Mouse (Mus musculus) hindbrain, embryonic 16.5 days (tissue): ENCODE data around the gene Mb. TPM values are rescaled to one million over a fixed set of nuclear protein-coding genes. Genes with fewer than 3 reads are reported as not detected.

Source experiments
- ATAC-seq: fragments of 200-750 bp; cut with Nextera tagmentation; 2 replicates; pipeline ENCODE4 v1.8.0; 2017; ENCODE audit warnings: moderate TSS enrichment, moderate library complexity
- H3K27ac ChIP-seq: fragments of 300-500 bp; sonication (generic); 2 replicates; pipeline ENCODE4 v1.5.1; 2014; ENCODE audit warnings: low read depth, mild to moderate bottlenecking, control low read depth, low read length, moderate library complexity
- H3K27me3 ChIP-seq: fragments of 300-500 bp; sonication (generic); replicated peaks from 2 replicates; pipeline ENCODE4 v1.6.1; 2014; ENCODE audit warnings: low read length; ENCODE audit not compliant: control insufficient read depth, insufficient read depth
- H3K36me3 ChIP-seq: fragments of 300-500 bp; sonication (generic); 2 replicates; pipeline ENCODE4 v1.6.1; 2014; ENCODE audit warnings: mild to moderate bottlenecking, low read length, moderate library complexity, mixed read lengths; ENCODE audit not compliant: control insufficient read depth, insufficient read depth
- H3K4me1 ChIP-seq: fragments of 300-500 bp; sonication (generic); 2 replicates; pipeline ENCODE4 v1.6.1; 2014; ENCODE audit warnings: low read depth, low read length; ENCODE audit not compliant: control insufficient read depth, insufficient read depth
- H3K4me2 ChIP-seq: fragments of 300-500 bp; sonication (generic); 2 replicates; pipeline ENCODE4 v1.6.1; 2014; ENCODE audit warnings: mild to moderate bottlenecking, low read length, control low read depth, moderate library complexity
- H3K4me3 ChIP-seq: fragments of 300-500 bp; sonication (generic); 2 replicates; pipeline ENCODE4 v1.5.1; 2014; ENCODE audit warnings: mild to moderate bottlenecking, low read length, control low read depth, moderate library complexity
- H3K9ac ChIP-seq: fragments of 300-500 bp; sonication (generic); 2 replicates; pipeline ENCODE4 v1.6.1; 2014; ENCODE audit warnings: low read depth, mild to moderate bottlenecking, control low read depth, low read length, moderate library complexity
- H3K9me3 ChIP-seq: fragments of 300-500 bp; sonication (generic); 2 replicates; pipeline ENCODE4 v1.6.1; 2014; ENCODE audit warnings: mild to moderate bottlenecking, low read length, moderate library complexity; ENCODE audit not compliant: control insufficient read depth
- WGBS: fragments of 180-500 bp; shearing (Covaris S2); extraction: QIAGEN DNeasy Blood & Tissue Kit; methylation state at CpG from one replicate; pipeline ENCODE4 v1.1.7; 2014; 5-methylcytosine and 5-hydroxymethylcytosine counted together
- polyA plus RNA-seq: library from polyadenylated mRNA; unstranded; fragments of >200 nt; fragmentation: Nextera tagmentation; extraction: Ambion mirVana; gene quantifications from 2 replicates; pipeline ENCODE4 v1.2.1, GENCODE M21; 2015

Gene Mb
- polyA plus RNA-seq, 1 experiment from 2014 or later: 0.81 TPM

GRCm38 (mm10) chr15:77037278-77038161 is 12.9 kb downstream of the Mb start:
- H3K9ac ChIP-seq: 0 out of 2 replicates have a peak overlapping the region, but pooled peaks have one; percentile 6
- WGBS: 30% methylated on average over 10 of the region's 11 CpGs
- H3K27me3 ChIP-seq: no peaks in the 10 kb centered on the region
- H3K27ac ChIP-seq: peak overlapping the region; percentile 78
- H3K9me3 ChIP-seq: no peaks in the 10 kb centered on the region
- peak; percentile 76 for ATAC-seq
- peaks cover 13% of the 10 kb centered on the region for H3K4me1 ChIP-seq
- H3K4me3 ChIP-seq: no peak overlapping the region
- H3K36me3 ChIP-seq: no peaks in the 10 kb centered on the region
- H3K4me2 ChIP-seq: no peak overlapping the region

GRCm38 (mm10) chr15:77036989-77037277 is 13.5 kb downstream of the Mb start:
- Histone ChIP-seq H3K27me3 (no peaks in the 10 kb centered on the region), H3K9ac (peak overlapping the region; percentile 14; the same call in 1 of the 2 replicates), H3K9me3 (no peaks in the 10 kb centered on the region), H3K36me3 (no peaks in the 10 kb centered on the region), H3K27ac (peak overlapping the region; percentile 78), H3K4me2 (no peak overlapping the region), H3K4me1 (peaks cover 13% of the 10 kb centered on the region), H3K4me3 (no peak overlapping the region)
- WGBS: 64% methylated on average over 2 of the region's 2 CpGs
- ATAC-seq: no peak; the same call in 1 of the 2 replicates

- ATAC-seq: peak; percentile 77
- H3K36me3 ChIP-seq: no peaks in the 10 kb centered on the region
- H3K27ac ChIP-seq: peak overlapping the region; percentile 78
- no peaks in the 10 kb centered on the region for H3K9me3 ChIP-seq
- 78% methylated on average over 11 of the region's 11 CpGs for WGBS
- no peak overlapping the region for H3K4me2 ChIP-seq
- H3K4me1 ChIP-seq: peaks cover 13% of the 10 kb centered on the region
- no peaks in the 10 kb centered on the region for H3K27me3 ChIP-seq
- H3K9ac ChIP-seq: peak overlapping the region; percentile 14; the same call in 1 of the 2 replicates
- no peak overlapping the region for H3K4me3 ChIP-seq
Measured at GRCm38 (mm10) chr15:77036320-77036988, 14.0 kb downstream of the Mb start.

DNA sequence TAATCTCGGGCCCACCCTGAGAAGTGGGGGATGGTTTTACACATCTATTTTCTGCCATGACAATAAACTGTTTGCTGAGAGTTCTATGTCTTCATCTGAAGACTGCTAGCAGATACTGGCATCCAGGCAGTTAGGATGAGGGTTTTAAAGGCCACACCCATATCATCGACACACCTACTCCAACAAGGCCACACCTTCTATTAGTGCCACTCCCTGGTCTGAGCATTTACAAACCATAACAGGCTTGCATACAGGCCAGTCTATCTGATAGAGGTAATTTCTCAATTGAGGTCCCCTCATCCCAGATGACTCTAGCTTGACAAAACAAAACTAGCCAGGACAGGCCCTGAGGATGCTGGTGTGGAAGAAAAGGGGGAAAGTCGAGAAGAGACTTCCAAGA is 14.8 kb downstream of the Mb start:
- H3K27me3 ChIP-seq: no peaks in the 10 kb centered on the region
- WGBS: 95% methylated on average over 3 of the region's 3 CpGs
- no peak for ATAC-seq

GRCm38 (mm10) chr15:77034526-77034925 is 15.9 kb downstream of the Mb start:
- Histone ChIP-seq H3K9me3 (no peaks in the 10 kb centered on the region), H3K4me2 (no peak overlapping the region), H3K36me3 (no peaks in the 10 kb centered on the region), H3K4me3 (no peak overlapping the region), H3K4me1 (peaks cover 13% of the 10 kb centered on the region), H3K9ac (no peak overlapping the region), H3K27ac (no peak overlapping the region), H3K27me3 (no peaks in the 10 kb centered on the region)
- no peak for ATAC-seq
- 71% methylated on average over 6 of the region's 6 CpGs for WGBS

More for the DNA sequence above, 14.8 kb downstream of the Mb start:
- no peak overlapping the region for H3K9ac ChIP-seq
- no peak overlapping the region for H3K4me3 ChIP-seq
- H3K4me1 ChIP-seq: peaks cover 13% of the 10 kb centered on the region
- no peak overlapping the region for H3K27ac ChIP-seq
- H3K4me2 ChIP-seq: no peak overlapping the region
- H3K9me3 ChIP-seq: no peaks in the 10 kb centered on the region
- H3K36me3 ChIP-seq: no peaks in the 10 kb centered on the region

DNA sequence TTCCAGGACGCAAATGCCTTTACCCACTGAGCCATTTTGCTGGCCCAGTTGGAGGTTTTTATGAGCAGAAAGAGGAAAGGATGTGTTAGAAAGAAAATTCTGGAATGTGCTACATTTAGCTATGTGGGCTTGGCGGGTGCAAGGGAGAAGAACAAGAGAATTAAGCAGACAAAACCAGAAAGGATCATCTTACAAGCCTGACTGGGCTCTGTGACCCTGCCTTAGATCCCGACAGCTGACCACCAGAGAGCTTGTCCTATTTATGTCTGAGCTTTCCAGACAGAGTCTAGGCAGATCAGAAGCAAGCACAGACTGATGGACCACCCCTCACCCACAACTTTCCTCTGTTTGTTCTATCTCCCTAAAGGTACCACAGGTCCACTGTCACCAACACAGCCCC is 19.2 kb downstream of the Mb start:
- no peak overlapping the region for H3K9ac ChIP-seq
- H3K27ac ChIP-seq: no peak overlapping the region
- H3K9me3 ChIP-seq: no peaks in the 10 kb centered on the region

DNA sequence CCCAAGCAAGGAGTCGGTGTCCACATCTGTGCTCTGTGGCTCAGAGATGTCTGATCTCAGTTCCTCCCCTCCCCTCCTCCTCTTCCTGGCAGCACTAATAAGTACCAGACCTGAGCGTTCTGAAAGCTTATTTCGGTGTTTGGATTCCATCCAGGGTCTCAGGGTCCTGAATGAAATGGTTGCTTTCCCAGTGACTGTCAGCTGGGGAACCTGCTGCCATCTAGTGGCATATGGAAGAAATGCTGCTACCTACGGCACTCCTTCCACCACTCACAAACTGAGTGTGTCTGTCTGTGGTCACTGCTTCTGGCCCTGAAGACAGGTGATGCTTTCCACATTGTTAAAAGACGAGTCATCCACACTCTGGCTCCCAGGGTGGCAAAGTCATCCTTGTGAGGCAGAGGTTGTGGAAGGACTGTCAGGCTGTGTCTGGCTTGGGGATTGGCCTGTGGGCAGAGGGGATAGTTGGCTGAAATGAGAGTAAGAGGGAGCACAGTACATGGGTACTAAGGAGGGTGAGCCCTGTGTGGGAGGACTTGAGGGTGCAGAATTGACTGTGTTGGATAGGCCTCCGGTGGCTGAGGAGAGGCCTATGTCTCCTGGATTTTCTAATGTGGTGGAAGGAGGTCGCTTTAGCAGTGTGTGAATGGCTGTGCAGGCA is 21.0 kb downstream of the Mb start:
- no peaks in the 10 kb centered on the region for H3K9me3 ChIP-seq
- ATAC-seq: peak; percentile 76
- H3K27ac ChIP-seq: no peak overlapping the region
- H3K4me3 ChIP-seq: no peak overlapping the region
- H3K4me1 ChIP-seq: peaks cover 7% of the 10 kb centered on the region; the same call in 1 of the 2 replicates
- peak overlapping the region; percentile 21 for H3K4me2 ChIP-seq
- no peaks in the 10 kb centered on the region for H3K27me3 ChIP-seq
- H3K36me3 ChIP-seq: no peaks in the 10 kb centered on the region
- H3K9ac ChIP-seq: no peak overlapping the region
- WGBS: 30% methylated on average over 7 of the region's 7 CpGs

More for the DNA sequence above, 19.2 kb downstream of the Mb start:
- H3K4me1 ChIP-seq: peaks cover under 1% of the 10 kb centered on the region; the same call in 1 of the 2 replicates
- no peaks in the 10 kb centered on the region for H3K36me3 ChIP-seq
- WGBS: 62% methylated on average over 3 of the region's 3 CpGs
- no peak overlapping the region for H3K4me2 ChIP-seq
- no peak for ATAC-seq
- no peak overlapping the region for H3K4me3 ChIP-seq
- H3K27me3 ChIP-seq: no peaks in the 10 kb centered on the region

DNA sequence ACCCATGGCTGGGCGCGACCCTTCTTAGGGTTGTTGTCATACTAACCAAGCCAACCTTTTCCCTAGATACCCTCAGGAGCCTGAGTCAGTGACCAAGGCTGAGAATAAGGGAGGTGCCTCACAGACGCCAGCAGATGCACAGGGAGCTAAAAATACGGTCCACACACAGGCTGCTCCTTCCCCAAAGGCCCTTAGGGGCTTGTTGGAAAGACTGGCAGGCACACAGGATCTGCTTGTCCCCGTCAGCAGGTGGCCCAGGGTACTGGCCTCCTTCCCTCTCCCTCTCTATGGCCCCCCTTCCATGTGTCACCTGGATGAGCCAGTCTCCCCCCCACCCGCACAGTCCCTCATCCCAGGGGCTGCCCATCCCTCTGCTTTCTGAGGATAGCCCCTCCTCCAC is 22.8 kb downstream of the Mb start:
- H3K27me3 ChIP-seq: no peaks in the 10 kb centered on the region
- no peaks in the 10 kb centered on the region for H3K9me3 ChIP-seq
- no peak overlapping the region for H3K4me3 ChIP-seq
- ATAC-seq: no peak
- no peak overlapping the region for H3K9ac ChIP-seq
- no peak overlapping the region for H3K27ac ChIP-seq
- no peak overlapping the region for H3K4me2 ChIP-seq
- WGBS: 77% methylated on average over 6 of the region's 6 CpGs
- peaks cover 7% of the 10 kb centered on the region; the same call in 1 of the 2 replicates for H3K4me1 ChIP-seq
- no peaks in the 10 kb centered on the region for H3K36me3 ChIP-seq

DNA sequence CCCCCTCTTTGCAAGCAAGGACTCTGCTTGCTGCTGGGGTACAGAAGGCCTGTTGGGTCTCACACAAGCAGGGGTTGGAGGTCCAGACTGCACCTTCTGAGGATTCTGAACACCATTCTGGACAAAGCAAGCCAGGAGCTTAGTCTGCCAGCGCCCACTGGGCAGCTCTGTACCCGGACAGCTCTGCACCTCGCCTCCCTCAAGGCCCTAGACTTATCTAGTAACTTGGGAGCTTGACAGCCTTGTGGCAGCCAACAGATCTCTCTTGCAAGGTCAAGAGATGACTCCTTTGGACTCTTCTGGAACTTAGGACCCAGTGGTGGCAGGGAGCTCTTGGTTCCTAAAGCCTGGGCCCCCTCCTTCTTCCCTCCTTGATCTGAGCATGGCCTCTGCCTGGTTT is 23.4 kb downstream of the Mb start:
- peaks cover 7% of the 10 kb centered on the region; the same call in 1 of the 2 replicates for H3K4me1 ChIP-seq
- H3K9me3 ChIP-seq: no peaks in the 10 kb centered on the region
- H3K27me3 ChIP-seq: no peaks in the 10 kb centered on the region
- 90% methylated on average over 3 of the region's 3 CpGs for WGBS
- no peak overlapping the region for H3K9ac ChIP-seq
- H3K4me2 ChIP-seq: no peak overlapping the region
- H3K4me3 ChIP-seq: no peak overlapping the region
- no peaks in the 10 kb centered on the region for H3K36me3 ChIP-seq
- no peak overlapping the region for H3K27ac ChIP-seq
- no peak for ATAC-seq
